Mouse (Mus musculus): ENCODE data around the gene Smim20. TPM values are rescaled to one million over a fixed set of nuclear protein-coding genes. Genes with fewer than 3 reads are reported as not detected.

Gene Smim20
- polyA plus RNA-seq, 2 experiments, result 17.3 to 35.2 TPM

DNA sequence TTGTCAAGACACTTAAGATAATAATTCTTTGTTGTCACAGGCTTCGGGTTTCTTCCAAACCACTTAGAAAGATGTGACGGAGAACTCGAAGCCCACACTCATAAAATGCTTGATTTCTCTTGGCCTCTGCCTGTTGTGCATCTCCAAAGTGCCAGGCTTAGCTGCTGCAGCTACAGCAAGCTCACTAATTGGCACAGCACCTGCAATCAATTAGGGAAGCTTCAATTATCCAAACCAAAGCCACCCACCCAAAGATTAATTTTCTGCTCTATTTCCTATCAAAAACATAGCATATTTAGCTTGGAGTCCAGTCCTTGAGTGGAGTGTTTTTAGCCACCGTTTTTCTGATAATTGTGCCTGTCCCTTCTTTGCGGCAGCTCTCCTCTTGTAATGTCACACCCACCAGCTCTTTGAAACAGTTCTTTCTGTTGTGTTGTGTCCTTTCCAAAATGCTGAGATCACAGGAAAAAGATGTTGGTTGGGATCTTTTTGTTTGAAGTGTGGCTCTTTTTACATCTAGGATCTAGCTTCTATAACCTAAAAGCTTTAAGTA lies 9.7 kb downstream of the Smim20 start:
- 76% methylated on average over 5 of the region's 5 CpGs for WGBS (ENCODE audit: insufficient replicate concordance)
- no peaks in the 10 kb centered on the region for H3K36me3 ChIP-seq (replicated peaks; ENCODE audit: control insufficient read depth, insufficient read depth, low read depth)
- no peaks in the 10 kb centered on the region for H3K9me3 ChIP-seq (ENCODE audit: control insufficient read depth, low read length)
- DNase-seq (ENCODE audit: low read depth in 3 of 3, low spot score in 3 of 3) (no peak), ATAC-seq (ENCODE audit: insufficient read depth) (no peak)
- H3K27ac ChIP-seq, result no peak overlapping the region
- peaks cover 0 to 2% of the 10 kb centered on the region in 2 experiments; a peak in 2 of 4 replicates for H3K4me1 ChIP-seq (replicated peaks; ENCODE audit: control insufficient read depth in 2 of 2, insufficient read depth in 2 of 2, low read length in 1 of 2)
- no peaks in the 10 kb centered on the region for H3K27me3 ChIP-seq (ENCODE audit: control insufficient read depth, insufficient read depth, low read length)
- H3K9ac ChIP-seq (replicated peaks), result no peak overlapping the region
- no peak overlapping the region for H3K4me3 ChIP-seq (ENCODE audit: insufficient read depth in 1 of 2, low read depth in 2 of 2, low read length in 2 of 2)
- H3K4me2 ChIP-seq (ENCODE audit: low read depth), result no peak overlapping the region
- TF ChIP-seq CTCF (IDR thresholded peaks at IDR 0.05; ENCODE audit: low read depth), result no peak
- no peak for TF ChIP-seq EP300 (IDR thresholded peaks at IDR 0.05; ENCODE audit: low read depth)

DNA sequence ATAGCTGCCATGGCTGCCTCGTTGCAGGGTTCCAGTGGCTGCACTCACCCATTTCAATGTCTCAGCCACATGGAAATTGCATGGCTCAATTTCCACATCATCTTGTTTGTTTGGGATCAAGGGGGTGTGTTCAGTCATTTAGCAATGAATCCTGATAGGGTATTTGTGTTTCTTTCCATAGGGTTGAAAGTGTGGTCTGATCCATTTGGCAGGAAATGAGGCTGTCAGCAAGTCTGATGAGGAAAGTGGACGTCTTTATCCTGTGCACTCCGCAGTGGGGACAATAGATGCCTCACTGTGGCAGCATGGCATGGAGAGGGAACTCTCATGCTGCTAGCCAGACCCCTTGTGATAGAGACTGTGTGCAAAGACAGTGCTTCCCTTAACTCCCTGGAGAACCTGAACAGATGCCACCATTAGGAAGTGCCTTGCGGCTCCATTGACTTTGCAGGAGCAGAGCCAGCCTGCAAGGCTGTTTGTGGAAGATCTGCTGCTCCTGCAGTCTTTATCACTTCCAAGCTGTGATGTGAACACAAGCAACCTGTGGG lies 10.9 kb downstream of the Smim20 start:
- no peaks in the 10 kb centered on the region for H3K27me3 ChIP-seq (ENCODE audit: control insufficient read depth, insufficient read depth, low read length)
- no peaks in the 10 kb centered on the region for H3K36me3 ChIP-seq (replicated peaks; ENCODE audit: control insufficient read depth, insufficient read depth, low read depth)
- ATAC-seq (ENCODE audit: insufficient read depth) (no peak), DNase-seq (ENCODE audit: low read depth in 3 of 3, low spot score in 3 of 3) (no peak)
- no peak overlapping the region for H3K27ac ChIP-seq
- H3K4me1 ChIP-seq (replicated peaks; ENCODE audit: control insufficient read depth in 2 of 2, insufficient read depth in 2 of 2, low read length in 1 of 2), result no peaks in the 10 kb centered on the region
- WGBS (ENCODE audit: insufficient replicate concordance), result 67% methylated on average over 4 of the region's 4 CpGs
- no peak overlapping the region for H3K4me3 ChIP-seq (ENCODE audit: insufficient read depth in 1 of 2, low read depth in 2 of 2, low read length in 2 of 2)
- H3K9me3 ChIP-seq (ENCODE audit: control insufficient read depth, low read length), result no peaks in the 10 kb centered on the region
- H3K4me2 ChIP-seq (ENCODE audit: low read depth), result no peak overlapping the region
- TF ChIP-seq EP300 (IDR thresholded peaks at IDR 0.05; ENCODE audit: low read depth) (no peak), CTCF (IDR thresholded peaks at IDR 0.05; ENCODE audit: low read depth) (no peak)
- H3K9ac ChIP-seq (replicated peaks), result no peak overlapping the region

DNA sequence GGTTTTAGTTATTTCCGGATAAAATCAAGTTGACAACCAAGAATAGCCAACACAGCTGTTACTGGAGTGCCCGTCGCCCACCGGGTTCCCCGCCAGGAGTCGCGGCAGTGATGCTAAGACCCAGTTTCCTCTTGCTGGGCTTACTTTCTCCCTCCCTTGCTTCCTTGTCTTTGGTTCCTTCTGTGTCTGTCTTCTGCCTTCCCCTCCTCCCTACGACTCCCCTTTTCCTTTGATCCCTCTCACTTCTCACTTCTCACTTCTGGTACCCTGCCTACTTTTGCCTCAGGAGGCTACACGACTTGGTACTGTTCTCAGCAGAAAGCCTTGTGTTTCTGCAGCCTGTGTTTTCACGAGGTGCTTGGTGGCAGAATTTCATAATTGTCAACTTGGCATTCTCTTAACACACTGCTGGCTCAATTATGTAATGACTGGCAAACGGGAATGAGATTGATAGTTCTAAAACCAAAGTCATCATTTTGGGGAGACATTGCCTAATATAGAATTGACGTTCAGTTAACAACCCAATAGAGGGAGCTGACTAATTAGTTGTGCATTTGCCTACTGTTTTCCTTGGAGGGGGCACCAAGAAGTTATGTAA lies 12.4 kb downstream of the Smim20 start:
- DNase-seq (ENCODE audit: low read depth in 3 of 3, low spot score in 3 of 3), result no peak
- ATAC-seq (ENCODE audit: insufficient read depth), result no peak
- Histone ChIP-seq H3K4me3 (ENCODE audit: insufficient read depth in 1 of 2, low read depth in 2 of 2, low read length in 2 of 2) (no peak overlapping the region), H3K27me3 (ENCODE audit: control insufficient read depth, insufficient read depth, low read length) (no peaks in the 10 kb centered on the region), H3K4me2 (ENCODE audit: low read depth) (no peak overlapping the region), H3K27ac (no peak overlapping the region), H3K36me3 (replicated peaks; ENCODE audit: control insufficient read depth, insufficient read depth, low read depth) (no peaks in the 10 kb centered on the region), H3K4me1 (replicated peaks; ENCODE audit: control insufficient read depth in 2 of 2, insufficient read depth in 2 of 2, low read length in 1 of 2) (no peaks in the 10 kb centered on the region), H3K9me3 (ENCODE audit: control insufficient read depth, low read length) (no peaks in the 10 kb centered on the region), H3K9ac (replicated peaks) (no peak overlapping the region)
- TF ChIP-seq CTCF (IDR thresholded peaks at IDR 0.05; ENCODE audit: low read depth) (no peak), EP300 (IDR thresholded peaks at IDR 0.05; ENCODE audit: low read depth) (no peak)
- WGBS (ENCODE audit: insufficient replicate concordance), result 66% methylated on average over 12 of the region's 12 CpGs

DNA sequence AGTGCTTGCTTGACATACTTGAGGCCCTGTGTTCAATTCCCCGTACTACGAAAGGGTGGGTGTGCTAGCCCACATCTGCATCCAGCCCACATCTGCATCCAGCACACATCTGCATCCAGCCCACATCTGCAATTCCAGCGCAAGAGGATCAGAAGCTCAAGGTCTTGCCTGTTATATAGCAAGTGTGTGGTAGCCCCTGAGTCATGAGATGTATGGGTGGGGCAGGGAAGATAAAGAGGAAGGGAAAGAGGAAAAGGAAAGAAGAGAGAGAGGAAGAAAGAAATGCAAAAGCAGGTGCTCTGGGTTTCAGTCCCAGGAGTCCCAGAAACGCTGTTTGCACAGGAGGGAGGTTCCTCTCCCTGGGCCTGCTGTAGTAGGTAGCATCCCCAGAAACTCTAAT lies 15.6 kb downstream of the Smim20 start:
- Histone ChIP-seq H3K36me3 (replicated peaks; ENCODE audit: control insufficient read depth, insufficient read depth, low read depth) (no peaks in the 10 kb centered on the region), H3K4me3 (ENCODE audit: insufficient read depth in 1 of 2, low read depth in 2 of 2, low read length in 2 of 2) (no peak overlapping the region), H3K27ac (no peak overlapping the region), H3K9me3 (ENCODE audit: control insufficient read depth, low read length) (no peaks in the 10 kb centered on the region), H3K27me3 (ENCODE audit: control insufficient read depth, insufficient read depth, low read length) (no peaks in the 10 kb centered on the region), H3K9ac (replicated peaks) (no peak overlapping the region), H3K4me1 (replicated peaks; ENCODE audit: control insufficient read depth in 2 of 2, insufficient read depth in 2 of 2, low read length in 1 of 2) (no peaks in the 10 kb centered on the region), H3K4me2 (ENCODE audit: low read depth) (no peak overlapping the region)
- TF ChIP-seq CTCF (IDR thresholded peaks at IDR 0.05; ENCODE audit: low read depth), result no peak
- no peak for TF ChIP-seq EP300 (IDR thresholded peaks at IDR 0.05; ENCODE audit: low read depth)
- no peak for DNase-seq (ENCODE audit: low read depth in 3 of 3, low spot score in 3 of 3)
- no peak for ATAC-seq (ENCODE audit: insufficient read depth)
- WGBS (ENCODE audit: insufficient replicate concordance), result 60% methylated on average over 4 of the region's 4 CpGs

DNA sequence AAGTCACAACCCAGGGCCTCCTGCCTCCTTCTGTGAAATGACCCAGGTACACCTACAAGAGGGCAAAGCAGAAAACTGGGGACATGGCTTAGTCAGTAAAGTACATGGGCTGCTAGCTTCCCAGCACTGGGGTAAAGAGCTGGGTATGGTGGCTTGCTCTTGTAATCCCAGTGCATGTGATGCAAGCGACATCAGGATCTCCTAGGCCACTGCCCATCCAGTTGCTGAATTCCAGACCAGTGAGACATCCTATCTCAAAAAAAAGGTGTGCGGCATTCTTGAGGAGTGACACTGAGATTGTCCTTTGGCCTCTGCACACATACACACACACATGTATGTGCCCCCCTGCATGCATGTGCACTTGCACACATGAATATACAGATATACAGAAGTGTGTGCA lies 19.5 kb downstream of the Smim20 start:
- Histone ChIP-seq H3K27me3 (ENCODE audit: control insufficient read depth, insufficient read depth, low read length) (no peaks in the 10 kb centered on the region), H3K4me3 (ENCODE audit: insufficient read depth in 1 of 2, low read depth in 2 of 2, low read length in 2 of 2) (no peak overlapping the region), H3K9ac (replicated peaks) (no peak overlapping the region), H3K4me1 (replicated peaks; ENCODE audit: control insufficient read depth in 2 of 2, insufficient read depth in 2 of 2, low read length in 1 of 2) (no peaks in the 10 kb centered on the region), H3K4me2 (ENCODE audit: low read depth) (no peak overlapping the region), H3K36me3 (replicated peaks; ENCODE audit: control insufficient read depth, insufficient read depth, low read depth) (no peaks in the 10 kb centered on the region), H3K27ac (no peak overlapping the region), H3K9me3 (ENCODE audit: control insufficient read depth, low read length) (no peaks in the 10 kb centered on the region)
- DNase-seq (ENCODE audit: low read depth in 3 of 3, low spot score in 3 of 3) (no peak), ATAC-seq (ENCODE audit: insufficient read depth) (no peak)
- TF ChIP-seq EP300 (IDR thresholded peaks at IDR 0.05; ENCODE audit: low read depth) (no peak), CTCF (IDR thresholded peaks at IDR 0.05; ENCODE audit: low read depth) (no peak)
- WGBS (ENCODE audit: insufficient replicate concordance), result 78% methylated on average over 2 of the region's 2 CpGs
